Mouse (Mus musculus): Measurements from ENCODE around the gene Gria1. TPM values are rescaled to one million over a fixed set of nuclear protein-coding genes. Genes with fewer than 3 reads are reported as not detected.
A peak's percentile ranks its signal among the peaks of the same experiment; 100 is the strongest.

Gene Gria1
- polyA plus RNA-seq, 1 experiment from 2014 or later, result 1.2 TPM

DNA sequence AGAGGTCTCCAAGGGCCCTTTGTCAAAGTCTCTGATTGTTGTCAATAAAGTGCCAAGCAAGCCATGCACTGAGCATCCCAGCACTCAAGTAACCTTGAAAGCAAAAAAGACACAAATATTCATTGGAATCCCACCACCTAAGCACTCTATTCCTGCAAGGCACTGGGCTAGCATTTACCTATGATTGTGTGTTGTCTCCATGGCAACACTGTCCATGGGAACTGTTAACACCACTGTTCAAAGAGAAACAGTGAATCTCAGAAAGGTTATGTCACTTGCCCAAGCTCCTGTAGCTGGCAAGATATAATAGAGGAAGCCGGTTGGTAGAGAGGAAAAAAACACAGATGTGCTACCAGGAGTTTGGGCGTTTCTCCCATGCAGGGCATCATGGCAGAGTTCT lies 274.9 kb downstream of the Gria1 start:
- WGBS, result 81% methylated on average over 2 of the region's 2 CpGs
- no peak for DNase-seq (ENCODE audit: low spot score)
- H3K36me3 ChIP-seq (ENCODE audit: insufficient read depth, low read length), result no peaks in the 10 kb centered on the region
- no peak overlapping the region for H3K4me2 ChIP-seq (ENCODE audit: low read length)
- H3K27me3 ChIP-seq (ENCODE audit: insufficient read depth, low read length), result no peaks in the 10 kb centered on the region
- no peak overlapping the region for H3K4me3 ChIP-seq (replicated peaks; ENCODE audit: low read depth, low read length)
- H3K9me3 ChIP-seq (replicated peaks; ENCODE audit: low read length), result no peaks in the 10 kb centered on the region
- H3K27ac ChIP-seq, result no peak overlapping the region
- ATAC-seq (replicated peaks; ENCODE audit: low FRiP score, low read depth), result no peak
- no peaks in the 10 kb centered on the region for H3K4me1 ChIP-seq (replicated peaks; ENCODE audit: insufficient read depth, low read length)
- H3K9ac ChIP-seq (ENCODE audit: low read depth, low read length), result no peak overlapping the region
- TF ChIP-seq CTCF (IDR thresholded peaks at IDR 0.05; ENCODE audit: low read depth), result no peak

DNA sequence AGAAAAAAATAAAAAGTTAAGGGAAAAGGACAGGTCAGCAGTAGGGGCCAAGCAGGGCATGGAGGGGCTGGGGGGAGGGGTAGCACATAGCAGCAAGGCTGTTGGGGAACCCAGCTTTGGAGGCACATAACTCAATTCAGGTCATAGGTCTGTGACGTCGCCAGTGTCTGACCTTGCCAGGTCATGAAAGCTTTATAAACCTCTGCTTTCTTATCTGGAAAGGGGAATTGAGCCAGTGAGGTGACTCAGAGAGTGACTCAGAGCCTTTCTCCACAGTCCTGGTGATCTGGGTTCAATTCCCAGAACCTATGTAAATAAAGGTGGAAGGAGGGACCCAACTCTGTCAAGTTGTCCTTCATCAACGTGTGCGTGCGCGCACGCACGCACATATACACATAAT lies 286.2 kb downstream of the Gria1 start:
- Histone ChIP-seq H3K9me3 (replicated peaks; ENCODE audit: low read length) (no peaks in the 10 kb centered on the region), H3K27me3 (ENCODE audit: insufficient read depth, low read length) (no peaks in the 10 kb centered on the region), H3K4me2 (ENCODE audit: low read length) (no peak overlapping the region), H3K9ac (ENCODE audit: low read depth, low read length) (no peak overlapping the region), H3K4me3 (replicated peaks; ENCODE audit: low read depth, low read length) (no peak overlapping the region), H3K4me1 (replicated peaks; ENCODE audit: insufficient read depth, low read length) (no peaks in the 10 kb centered on the region), H3K36me3 (ENCODE audit: insufficient read depth, low read length) (no peaks in the 10 kb centered on the region), H3K27ac (no peak overlapping the region)
- ATAC-seq (replicated peaks; ENCODE audit: low FRiP score, low read depth), result no peak
- DNase-seq (ENCODE audit: low spot score), result no peak
- 88% methylated on average over 8 of the region's 8 CpGs for WGBS
- no peak for TF ChIP-seq CTCF (IDR thresholded peaks at IDR 0.05; ENCODE audit: low read depth)

DNA sequence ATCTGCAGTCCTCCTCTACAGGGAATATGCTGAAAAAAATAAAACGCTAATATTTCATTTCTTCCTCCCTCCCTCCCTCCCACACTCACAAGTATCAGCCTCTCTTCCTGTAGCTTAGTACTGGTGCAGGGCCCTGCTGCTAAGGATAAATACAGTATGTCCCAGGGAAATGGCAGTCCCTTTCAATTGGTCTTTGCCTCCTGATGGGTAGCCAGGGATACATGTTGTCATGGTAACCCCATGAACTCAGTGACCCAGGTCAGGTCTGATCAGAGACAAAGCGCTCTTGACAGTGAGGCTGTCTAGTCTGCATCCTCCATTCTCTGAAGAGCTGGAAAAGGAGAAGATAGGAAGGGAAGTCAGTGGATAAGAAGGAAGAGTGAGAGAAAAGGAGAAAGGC lies 287.1 kb downstream of the Gria1 start:
- WGBS, result 38% methylated on average over 2 of the region's 2 CpGs
- no peak overlapping the region for H3K9ac ChIP-seq (ENCODE audit: low read depth, low read length)
- H3K4me1 ChIP-seq (replicated peaks; ENCODE audit: insufficient read depth, low read length), result no peaks in the 10 kb centered on the region
- H3K4me2 ChIP-seq (ENCODE audit: low read length), result no peak overlapping the region
- no peak for DNase-seq (ENCODE audit: low spot score)
- H3K36me3 ChIP-seq (ENCODE audit: insufficient read depth, low read length), result no peaks in the 10 kb centered on the region
- H3K9me3 ChIP-seq (replicated peaks; ENCODE audit: low read length), result no peaks in the 10 kb centered on the region
- TF ChIP-seq CTCF (IDR thresholded peaks at IDR 0.05; ENCODE audit: low read depth), result no peak
- H3K4me3 ChIP-seq (replicated peaks; ENCODE audit: low read depth, low read length), result no peak overlapping the region
- no peaks in the 10 kb centered on the region for H3K27me3 ChIP-seq (ENCODE audit: insufficient read depth, low read length)
- no peak overlapping the region for H3K27ac ChIP-seq
- ATAC-seq (replicated peaks; ENCODE audit: low FRiP score, low read depth), result no peak

DNA sequence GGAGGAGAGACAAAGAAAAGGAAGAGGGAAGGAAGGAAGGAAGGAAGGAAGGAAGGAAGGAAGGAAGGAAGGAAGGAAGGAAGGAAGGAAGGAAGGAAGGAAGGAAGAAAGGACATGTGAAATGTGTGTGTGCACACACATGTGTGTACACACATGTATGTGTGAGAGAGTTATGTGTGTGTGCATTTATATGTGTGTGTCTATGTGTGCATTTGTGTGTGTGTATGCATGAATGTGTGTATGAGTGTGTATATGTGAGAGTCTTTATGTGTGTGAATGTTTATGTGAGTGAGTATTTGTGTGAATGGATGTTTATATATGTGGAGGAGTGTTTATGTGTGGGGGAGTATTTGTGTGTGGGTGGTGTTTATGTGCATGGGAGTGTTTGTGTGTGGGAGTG lies 287.5 kb downstream of the Gria1 start:
- Histone ChIP-seq H3K36me3 (ENCODE audit: insufficient read depth, low read length) (no peaks in the 10 kb centered on the region), H3K27me3 (ENCODE audit: insufficient read depth, low read length) (no peaks in the 10 kb centered on the region), H3K27ac (no peak overlapping the region), H3K4me1 (replicated peaks; ENCODE audit: insufficient read depth, low read length) (no peaks in the 10 kb centered on the region), H3K4me3 (replicated peaks; ENCODE audit: low read depth, low read length) (no peak overlapping the region), H3K4me2 (ENCODE audit: low read length) (no peak overlapping the region), H3K9ac (ENCODE audit: low read depth, low read length) (no peak overlapping the region), H3K9me3 (replicated peaks; ENCODE audit: low read length) (no peaks in the 10 kb centered on the region)
- no peak for ATAC-seq (replicated peaks; ENCODE audit: low FRiP score, low read depth)
- no peak for DNase-seq (ENCODE audit: low spot score)
- no peak for TF ChIP-seq CTCF (IDR thresholded peaks at IDR 0.05; ENCODE audit: low read depth)

DNA sequence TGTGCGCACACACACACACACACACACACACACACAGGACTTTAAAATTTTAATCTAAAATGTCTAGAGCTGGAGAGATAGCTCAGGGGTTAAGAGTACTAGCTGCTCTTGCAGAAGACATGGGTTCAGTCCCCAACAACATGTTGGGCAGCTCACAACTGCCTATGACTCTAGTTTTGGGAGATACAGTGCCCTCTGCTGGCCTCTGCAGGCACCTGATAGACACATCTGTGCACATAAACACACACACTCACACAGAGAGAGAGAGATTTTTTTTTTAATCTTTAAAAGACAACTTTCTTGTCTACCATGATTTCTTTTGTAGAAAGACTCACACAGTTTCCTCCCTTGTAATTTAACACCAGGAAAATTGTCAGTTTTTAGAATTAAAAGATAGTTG lies 292.4 kb downstream of the Gria1 start:
- Histone ChIP-seq H3K9me3 (replicated peaks; ENCODE audit: low read length) (no peaks in the 10 kb centered on the region), H3K27me3 (ENCODE audit: insufficient read depth, low read length) (no peaks in the 10 kb centered on the region), H3K4me3 (replicated peaks; ENCODE audit: low read depth, low read length) (no peak overlapping the region), H3K9ac (ENCODE audit: low read depth, low read length) (no peak overlapping the region), H3K4me1 (replicated peaks; ENCODE audit: insufficient read depth, low read length) (no peaks in the 10 kb centered on the region), H3K4me2 (ENCODE audit: low read length) (no peak overlapping the region), H3K27ac (no peak overlapping the region), H3K36me3 (ENCODE audit: insufficient read depth, low read length) (no peaks in the 10 kb centered on the region)
- DNase-seq (ENCODE audit: low spot score), result no peak
- no peak for ATAC-seq (replicated peaks; ENCODE audit: low FRiP score, low read depth)
- no peak; the same call in 1 of the 2 replicates for TF ChIP-seq CTCF (IDR thresholded peaks at IDR 0.05; ENCODE audit: low read depth)
- WGBS, result 97% methylated on average over 1 of the region's 1 CpGs

DNA sequence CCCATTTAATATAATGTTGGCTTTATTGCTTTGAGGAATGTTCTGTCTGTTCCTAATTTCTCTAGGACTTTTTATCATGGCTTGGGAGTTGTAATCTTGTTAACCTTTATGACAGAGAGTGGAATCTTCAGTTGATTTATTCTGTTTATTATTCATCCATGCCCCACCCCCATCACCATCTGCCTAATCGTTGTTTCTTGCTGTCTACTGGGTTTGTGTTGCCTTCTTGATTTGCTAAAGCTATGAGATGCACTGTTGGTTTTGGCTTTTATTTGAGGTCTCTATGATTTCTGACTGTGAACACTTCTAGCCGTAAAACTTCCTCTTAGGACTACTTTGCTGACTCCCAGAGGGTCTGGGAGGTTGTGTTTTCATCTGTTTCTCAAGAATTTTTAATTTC lies 294.9 kb downstream of the Gria1 start:
- ATAC-seq (replicated peaks; ENCODE audit: low FRiP score, low read depth), result no peak
- 38% methylated on average over 2 of the region's 2 CpGs for WGBS

DNA sequence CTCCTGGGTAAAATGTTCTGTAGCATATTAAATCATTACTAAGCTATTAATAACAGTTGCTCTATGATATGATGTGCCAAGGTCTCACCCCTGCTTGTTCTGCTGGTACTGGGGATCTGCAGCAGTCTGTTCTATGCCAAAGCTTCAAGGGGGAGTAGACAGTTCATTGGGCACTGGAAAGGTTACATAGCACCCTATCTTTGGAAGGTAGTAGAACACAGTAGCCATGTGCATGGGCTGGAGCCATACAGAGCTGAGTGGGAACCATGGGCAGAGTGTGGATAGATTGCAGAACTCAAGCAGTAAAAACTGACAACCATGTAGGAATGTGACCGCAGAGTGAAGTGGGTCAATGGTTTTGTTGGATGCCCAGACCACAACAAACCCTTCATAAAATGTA lies 295.7 kb downstream of the Gria1 start:
- H3K4me3 ChIP-seq (replicated peaks; ENCODE audit: low read depth, low read length), result no peak overlapping the region
- H3K27ac ChIP-seq, result no peak overlapping the region
- H3K4me1 ChIP-seq (replicated peaks; ENCODE audit: insufficient read depth, low read length), result no peaks in the 10 kb centered on the region
- 67% methylated on average over 1 of the region's 1 CpGs for WGBS
- H3K27me3 ChIP-seq (ENCODE audit: insufficient read depth, low read length), result no peaks in the 10 kb centered on the region
- DNase-seq (ENCODE audit: low spot score) (no peak), ATAC-seq (replicated peaks; ENCODE audit: low FRiP score, low read depth) (no peak)
- no peak overlapping the region for H3K9ac ChIP-seq (ENCODE audit: low read depth, low read length)
- no peak overlapping the region for H3K4me2 ChIP-seq (ENCODE audit: low read length)
- TF ChIP-seq CTCF (IDR thresholded peaks at IDR 0.05; ENCODE audit: low read depth), result no peak
- H3K36me3 ChIP-seq (ENCODE audit: insufficient read depth, low read length), result no peaks in the 10 kb centered on the region
- H3K9me3 ChIP-seq (replicated peaks; ENCODE audit: low read length), result no peaks in the 10 kb centered on the region

More for the DNA sequence above, 294.9 kb downstream of the Gria1 start:
- no peak overlapping the region for H3K4me3 ChIP-seq (replicated peaks; ENCODE audit: low read depth, low read length)
- DNase-seq (ENCODE audit: low spot score), result peak; percentile 58
- no peaks in the 10 kb centered on the region for H3K36me3 ChIP-seq (ENCODE audit: insufficient read depth, low read length)
- H3K27me3 ChIP-seq (ENCODE audit: insufficient read depth, low read length), result no peaks in the 10 kb centered on the region
- H3K27ac ChIP-seq, result no peak overlapping the region
- H3K9ac ChIP-seq (ENCODE audit: low read depth, low read length), result no peak overlapping the region
- H3K4me2 ChIP-seq (ENCODE audit: low read length), result no peak overlapping the region
- H3K9me3 ChIP-seq (replicated peaks; ENCODE audit: low read length), result no peaks in the 10 kb centered on the region
- TF ChIP-seq CTCF (IDR thresholded peaks at IDR 0.05; ENCODE audit: low read depth), result no peak
- H3K4me1 ChIP-seq (replicated peaks; ENCODE audit: insufficient read depth, low read length), result no peaks in the 10 kb centered on the region

All from kidney, postnatal 0 days (tissue).